Mouse (Mus musculus): ENCODE measurements around the gene Sh2d6. TPM values are rescaled to one million over a fixed set of nuclear protein-coding genes. Genes with fewer than 3 reads are reported as not detected.

The Sh2d6 gene
- polyA plus RNA-seq, 2 experiments = not detected

GRCm38 (mm10) chr6:72465361-72466157, 55.9 kb downstream of the Sh2d6 start:
- no peak for ATAC-seq (ENCODE audit: insufficient read depth)
- H3K9ac ChIP-seq (replicated peaks) = no peak overlapping the region
- H3K4me2 ChIP-seq (ENCODE audit: low read depth) = no peak overlapping the region
- H3K27ac ChIP-seq = no peak overlapping the region
- no peak for TF ChIP-seq EP300 (IDR thresholded peaks at IDR 0.05; ENCODE audit: low read depth)
- no peak for TF ChIP-seq CTCF (IDR thresholded peaks at IDR 0.05; ENCODE audit: low read depth)
- H3K4me1 ChIP-seq (replicated peaks; ENCODE audit: control insufficient read depth in 2 of 2, insufficient read depth in 2 of 2, low read length in 1 of 2) = peaks cover 0 to 6% of the 10 kb centered on the region in 2 experiments; a peak in 1 of 4 replicates
- H3K36me3 ChIP-seq (replicated peaks; ENCODE audit: control insufficient read depth, insufficient read depth, low read depth) = no peaks in the 10 kb centered on the region
- 63% methylated on average over 8 of the region's 8 CpGs for WGBS (ENCODE audit: insufficient replicate concordance)
- no peaks in the 10 kb centered on the region for H3K9me3 ChIP-seq (ENCODE audit: control insufficient read depth, low read length)
- no peak for DNase-seq (ENCODE audit: low read depth in 3 of 3, low spot score in 3 of 3)
- no peak overlapping the region for H3K4me3 ChIP-seq (ENCODE audit: insufficient read depth in 1 of 2, low read depth in 2 of 2, low read length in 2 of 2)
- H3K27me3 ChIP-seq (ENCODE audit: control insufficient read depth, insufficient read depth, low read length) = no peaks in the 10 kb centered on the region

Other genes starting within 250 kb of the Sh2d6 start
- not detected in 2 replicates for gene Sftpb, start 217.1 kb downstream of the Sh2d6 start, polyA plus RNA-seq (2012; rRNA removed)
- not detected in 2 replicates for gene Sftpb, start 217.1 kb downstream of the Sh2d6 start, polyA plus RNA-seq (2014; fragmentation: Nextera tagmentation; extraction: Ambion mirVana)
- gene Usp39, start 176.5 kb downstream of the Sh2d6 start, polyA plus RNA-seq (2012; rRNA removed) = 23.9 and 32.7 TPM in 2 replicates
- 49.6 and 58.7 TPM in 2 replicates for gene Usp39, start 176.5 kb downstream of the Sh2d6 start, polyA plus RNA-seq (2014; fragmentation: Nextera tagmentation; extraction: Ambion mirVana)
- 8.7 and 10.1 TPM in 2 replicates for gene 0610030E20Rik, start 174.4 kb downstream of the Sh2d6 start, polyA plus RNA-seq (2012; rRNA removed)
- gene 0610030E20Rik, start 174.4 kb downstream of the Sh2d6 start, polyA plus RNA-seq (2014; fragmentation: Nextera tagmentation; extraction: Ambion mirVana) = 7.9 and 10.9 TPM in 2 replicates
- 39.0 and 58.3 TPM in 2 replicates for gene Tmem150a, start 166.3 kb downstream of the Sh2d6 start, polyA plus RNA-seq (2012; rRNA removed)
- 43.6 and 48.0 TPM in 2 replicates for gene Tmem150a, start 166.3 kb downstream of the Sh2d6 start, polyA plus RNA-seq (2014; fragmentation: Nextera tagmentation; extraction: Ambion mirVana)
- 40.3 and 42.8 TPM in 2 replicates for gene Rnf181, start 154.8 kb downstream of the Sh2d6 start, polyA plus RNA-seq (2012; rRNA removed)
- 68.0 and 75.4 TPM in 2 replicates for gene Rnf181, start 154.8 kb downstream of the Sh2d6 start, polyA plus RNA-seq (2014; fragmentation: Nextera tagmentation; extraction: Ambion mirVana)
- gene Vamp5, start 141.2 kb downstream of the Sh2d6 start, polyA plus RNA-seq (2012; rRNA removed) = 72.5 and 80.0 TPM in 2 replicates
- gene Vamp5, start 141.2 kb downstream of the Sh2d6 start, polyA plus RNA-seq (2014; fragmentation: Nextera tagmentation; extraction: Ambion mirVana) = 81.0 and 94.5 TPM in 2 replicates
- 129 and 188 TPM in 2 replicates for gene Vamp8, start 131.0 kb downstream of the Sh2d6 start, polyA plus RNA-seq (2012; rRNA removed)
- gene Vamp8, start 131.0 kb downstream of the Sh2d6 start, polyA plus RNA-seq (2014; fragmentation: Nextera tagmentation; extraction: Ambion mirVana) = 266 and 276 TPM in 2 replicates
- gene Ggcx, start 107.4 kb downstream of the Sh2d6 start, polyA plus RNA-seq (2012; rRNA removed) = 10.9 and 11.3 TPM in 2 replicates
- gene Ggcx, start 107.4 kb downstream of the Sh2d6 start, polyA plus RNA-seq (2014; fragmentation: Nextera tagmentation; extraction: Ambion mirVana) = 5.7 and 6.5 TPM in 2 replicates
- gene Mat2a, start 82.1 kb downstream of the Sh2d6 start, polyA plus RNA-seq (2012; rRNA removed) = 59.9 and 99.9 TPM in 2 replicates
- 159 and 173 TPM in 2 replicates for gene Mat2a, start 82.1 kb downstream of the Sh2d6 start, polyA plus RNA-seq (2014; fragmentation: Nextera tagmentation; extraction: Ambion mirVana)
- 6.6 and 6.7 TPM in 2 replicates for gene Capg, start 22.7 kb upstream of the Sh2d6 start, polyA plus RNA-seq (2012; rRNA removed)
- gene Capg, start 22.7 kb upstream of the Sh2d6 start, polyA plus RNA-seq (2014; fragmentation: Nextera tagmentation; extraction: Ambion mirVana) = 11.9 and 14.8 TPM in 2 replicates
- gene Elmod3, start 76.7 kb upstream of the Sh2d6 start, polyA plus RNA-seq (2012; rRNA removed) = 2.9 and 3.6 TPM in 2 replicates
- 4.9 and 5.2 TPM in 2 replicates for gene Elmod3, start 76.7 kb upstream of the Sh2d6 start, polyA plus RNA-seq (2014; fragmentation: Nextera tagmentation; extraction: Ambion mirVana)
- gene Retsat, start 76.8 kb upstream of the Sh2d6 start, polyA plus RNA-seq (2012; rRNA removed) = 5.1 and 5.3 TPM in 2 replicates
- 11.1 and 13.6 TPM in 2 replicates for gene Retsat, start 76.8 kb upstream of the Sh2d6 start, polyA plus RNA-seq (2014; fragmentation: Nextera tagmentation; extraction: Ambion mirVana)
- gene Tgoln1, start 95.3 kb upstream of the Sh2d6 start, polyA plus RNA-seq (2012; rRNA removed) = 6.8 and 7.8 TPM in 2 replicates
- 13.4 and 14.9 TPM in 2 replicates for gene Tgoln1, start 95.3 kb upstream of the Sh2d6 start, polyA plus RNA-seq (2014; fragmentation: Nextera tagmentation; extraction: Ambion mirVana)

All from liver, embryonic 14.5 days (tissue).